Mouse (Mus musculus) left cerebral cortex, adult 2 months (tissue): ENCODE measurements at regions not wholly inside any gene's neighbourhood (a gene's known extent, or its start where the extent isn't known, plus 50 kb on each side); places are given as distances from the start of the nearest gene placed in this dataset.

ENCODE experiments used
- DNase-seq, 2 experiments: peaks; one replicate each; pipeline ENCODE4 v3.0.0; 2021 to 2022; ENCODE audit warnings: low spot score in 2 of 2, mixed read lengths in 1 of 2; ENCODE audit errors: extremely low spot score in 1 of 2
- H3K27ac ChIP-seq: fragments of 200-600 bp; 2 replicates; pipeline ENCODE4 v1.8.1; 2022
- H3K4me3 ChIP-seq: fragments of 200-600 bp; 2 replicates; pipeline ENCODE4 v1.8.1; 2022
- CTCF ChIP-seq: fragments of 200-600 bp; IDR thresholded peaks from 2 replicates; pipeline ENCODE4 v1.8.1; 2022; ENCODE audit warnings: antibody characterized with exemption, mild to moderate bottlenecking, moderate library complexity
- intact Hi-C: fragments of 180-260 bp; cut with DNase I; formaldehyde crosslinking; loops from one replicate; pipeline ENCODE4 v1.15.1; 2025

DNA sequence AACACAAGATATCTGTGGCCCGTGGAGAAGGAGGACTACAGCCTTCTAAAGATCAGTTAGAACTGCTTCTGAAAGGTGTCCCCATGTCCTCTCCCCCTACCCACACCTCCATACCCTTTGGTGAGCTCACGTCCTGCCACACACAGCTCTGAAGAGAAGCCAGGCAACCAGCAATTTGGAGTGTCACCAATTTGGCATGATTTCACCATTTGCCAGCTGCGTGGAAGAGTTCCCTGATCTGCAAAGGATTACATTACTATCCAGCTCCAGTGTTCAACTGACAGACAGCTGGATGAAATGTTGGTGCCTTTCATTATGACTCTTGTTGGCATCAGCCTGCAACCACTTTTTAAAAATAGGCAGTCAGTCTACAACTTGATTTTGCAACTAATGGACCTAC, 92.8 kb upstream of the Slc24a5 start:
- intact Hi-C loops = no loop called here
- no peak for TF ChIP-seq CTCF
- Histone ChIP-seq H3K4me3 (no peak overlapping the region), H3K27ac (no peak overlapping the region)
- DNase-seq = no peak

DNA sequence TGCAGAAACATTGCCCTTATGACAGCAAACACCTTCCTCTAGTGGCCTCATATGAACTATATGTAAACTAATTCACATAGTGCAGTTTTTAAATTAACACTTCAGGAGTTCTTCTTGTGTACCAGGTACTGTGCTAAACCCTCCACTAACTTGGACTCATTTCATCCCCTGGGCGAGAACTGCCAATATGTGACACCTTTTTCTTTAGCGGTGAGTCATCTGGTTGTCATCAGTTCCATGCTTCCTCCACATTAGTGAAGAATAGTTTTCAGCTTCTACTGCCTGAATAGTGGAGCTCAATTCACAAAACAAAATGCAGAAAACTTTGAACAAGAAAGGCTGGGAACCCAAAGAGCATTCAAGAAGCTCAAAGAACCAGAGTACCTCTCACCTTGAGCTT, 76.9 kb upstream of the Slc24a5 start:
- no peak for TF ChIP-seq CTCF
- Histone ChIP-seq H3K27ac (no peak overlapping the region), H3K4me3 (no peak overlapping the region)
- intact Hi-C loops = no loop called here
- no peak for DNase-seq

DNA sequence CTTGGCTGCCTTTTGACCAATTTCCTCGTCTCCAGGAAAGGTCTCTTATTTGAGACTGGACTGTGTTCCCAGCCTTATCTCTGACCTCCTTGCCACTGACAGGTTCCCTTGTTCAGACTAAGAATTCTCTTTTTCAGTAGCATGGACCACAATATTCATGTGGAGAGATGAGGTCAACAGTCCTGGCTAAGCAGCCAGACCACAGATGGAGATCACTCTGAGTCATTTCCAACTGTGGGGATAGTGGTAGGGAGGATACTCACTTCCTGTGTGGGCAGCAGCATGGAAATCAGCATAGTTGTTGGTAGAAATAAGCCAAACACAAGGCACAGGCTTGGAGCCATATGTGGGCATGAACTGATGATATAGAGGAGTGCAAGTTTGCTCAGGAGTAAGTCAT, 52.9 kb upstream of the Slc24a5 start:
- intact Hi-C loops = no loop called here
- H3K4me3 ChIP-seq = no peak overlapping the region
- H3K27ac ChIP-seq = no peak overlapping the region
- peak in 1 of 2 experiments; percentile 24 for DNase-seq
- no peak for TF ChIP-seq CTCF

DNA sequence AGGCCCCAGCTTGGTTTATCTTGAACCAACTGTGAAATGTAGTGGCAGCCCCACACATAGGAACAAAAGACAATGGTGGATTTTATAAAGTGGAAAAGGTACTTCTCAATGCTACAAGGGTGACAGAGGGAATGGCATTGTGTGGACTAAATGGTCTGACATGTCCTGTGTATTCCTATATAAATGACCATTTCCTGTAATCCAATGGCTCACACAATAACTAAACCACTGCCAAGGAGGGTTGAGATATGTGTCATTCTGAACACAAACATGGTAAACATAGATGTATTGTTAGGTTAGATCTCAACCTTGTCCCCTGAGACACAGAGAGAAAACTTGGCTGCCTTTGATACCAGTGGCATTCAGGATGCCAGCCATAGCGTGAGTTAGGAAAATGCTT, 51.0 kb upstream of the Slc24a5 start:
- Histone ChIP-seq H3K27ac (no peak overlapping the region), H3K4me3 (no peak overlapping the region)
- intact Hi-C loops = no loop called here
- no peak for DNase-seq
- no peak for TF ChIP-seq CTCF
